Mouse (Mus musculus): ENCODE data around the gene Cmtm4. TPM values are rescaled to one million over a fixed set of nuclear protein-coding genes. Genes with fewer than 3 reads are reported as not detected.
A peak's percentile ranks its signal among the peaks of the same experiment; 100 is the strongest.

Gene Cmtm4
- polyA plus RNA-seq, 1 experiment from 2014 or later: 4.6 TPM

GRCm38 (mm10) chr8:104339229-104339982 lies 56.2 kb downstream of the Cmtm4 start, which contains the start of gene Cmtm3:
Gene Cmtm3, plus strand, starts transcription at chr8:104339410.
- ATAC-seq (ENCODE audit: low FRiP score, low TSS enrichment): no peak
- Histone ChIP-seq H3K9ac (ENCODE audit: low read length) (peak within 1 kb of the TSS; percentile 78), H3K9me3 (ENCODE audit: control insufficient read depth, low read length) (no peaks in the 10 kb centered on the region), H3K27me3 (ENCODE audit: control insufficient read depth, insufficient read depth, low read length) (no peaks in the 10 kb centered on the region), H3K4me3 (ENCODE audit: low read depth, low read length) (peak within 1 kb of the TSS; percentile 63), H3K36me3 (ENCODE audit: control insufficient read depth, insufficient read depth, low read length) (0 out of 2 replicates have a peak, but pooled peaks cover 2% of the 10 kb centered on the region), H3K4me1 (replicated peaks; ENCODE audit: control insufficient read depth, insufficient read depth) (no peaks in the 10 kb centered on the region), H3K27ac (replicated peaks) (peak within 1 kb of the TSS; percentile 69), H3K4me2 (replicated peaks; ENCODE audit: low read depth) (peak within 1 kb of the TSS; percentile 78)
- TF ChIP-seq CTCF (IDR thresholded peaks at IDR 0.05; ENCODE audit: low read depth): no peak
- TF ChIP-seq EP300 (optimal IDR thresholded peaks at IDR 0.05): no peak
- 15% methylated on average over 17 of the region's 18 CpGs for WGBS
- peak; percentile 19 for DNase-seq (ENCODE audit: low spot score)

- 52% methylated on average over 3 of the region's 3 CpGs for WGBS
- DNase-seq (ENCODE audit: low spot score): peak; percentile 9
These were observed 57.7 kb downstream of the Cmtm4 start for GRCm38 (mm10) chr8:104337890-104338289.

GRCm38 (mm10) chr8:104336806-104337205 lies 58.8 kb downstream of the Cmtm4 start:
- 92% methylated on average over 1 of the region's 1 CpGs for WGBS
- TF ChIP-seq EP300 (optimal IDR thresholded peaks at IDR 0.05) (no peak), CTCF (IDR thresholded peaks at IDR 0.05; ENCODE audit: low read depth) (no peak)
- peak; percentile 5 for DNase-seq (ENCODE audit: low spot score)

More at GRCm38 (mm10) chr8:104337890-104338289, 57.7 kb downstream of the Cmtm4 start:
- Histone ChIP-seq H3K4me2 (replicated peaks; ENCODE audit: low read depth) (no peak overlapping the region), H3K27me3 (ENCODE audit: control insufficient read depth, insufficient read depth, low read length) (no peaks in the 10 kb centered on the region), H3K9me3 (ENCODE audit: control insufficient read depth, low read length) (no peaks in the 10 kb centered on the region), H3K36me3 (ENCODE audit: control insufficient read depth, insufficient read depth, low read length) (no peaks in the 10 kb centered on the region), H3K4me3 (ENCODE audit: low read depth, low read length) (no peak overlapping the region), H3K9ac (ENCODE audit: low read length) (no peak overlapping the region), H3K27ac (replicated peaks) (no peak overlapping the region), H3K4me1 (replicated peaks; ENCODE audit: control insufficient read depth, insufficient read depth) (no peaks in the 10 kb centered on the region)
- TF ChIP-seq CTCF (IDR thresholded peaks at IDR 0.05; ENCODE audit: low read depth): peak; percentile 31
- TF ChIP-seq EP300 (optimal IDR thresholded peaks at IDR 0.05): no peak
- no peak for ATAC-seq (ENCODE audit: low FRiP score, low TSS enrichment)

DNA sequence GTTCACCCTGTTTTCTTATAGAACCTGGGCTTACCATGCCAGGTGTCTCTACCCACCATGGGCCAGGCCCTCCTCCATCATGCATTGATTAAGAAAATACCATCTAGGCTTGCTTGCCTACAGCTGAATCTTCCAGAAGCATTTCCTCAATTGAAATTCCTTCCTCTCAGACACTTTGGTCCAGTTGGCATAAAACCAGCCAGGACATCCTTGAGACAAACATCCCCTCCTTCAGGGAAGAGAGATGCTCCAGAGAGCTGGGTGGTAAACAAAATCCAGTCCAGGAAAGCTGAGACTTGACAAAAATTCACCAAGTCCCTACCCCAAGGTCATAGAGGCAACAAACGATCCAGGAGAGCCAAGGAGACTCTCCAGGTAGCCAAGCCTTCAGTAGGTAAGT lies 61.4 kb downstream of the Cmtm4 start:
- Histone ChIP-seq H3K4me1 (replicated peaks; ENCODE audit: control insufficient read depth, insufficient read depth) (no peaks in the 10 kb centered on the region), H3K4me3 (ENCODE audit: low read depth, low read length) (no peak overlapping the region), H3K4me2 (replicated peaks; ENCODE audit: low read depth) (no peak overlapping the region), H3K36me3 (ENCODE audit: control insufficient read depth, insufficient read depth, low read length) (no peaks in the 10 kb centered on the region), H3K9me3 (ENCODE audit: control insufficient read depth, low read length) (no peaks in the 10 kb centered on the region), H3K27ac (replicated peaks) (no peak overlapping the region; the same call in 1 of the 2 replicates), H3K27me3 (ENCODE audit: control insufficient read depth, insufficient read depth, low read length) (no peaks in the 10 kb centered on the region), H3K9ac (ENCODE audit: low read length) (no peak overlapping the region)
- 67% methylated on average over 1 of the region's 1 CpGs for WGBS
- ATAC-seq (ENCODE audit: low FRiP score, low TSS enrichment): no peak
- peak; percentile 4 for DNase-seq (ENCODE audit: low spot score)
- TF ChIP-seq CTCF (IDR thresholded peaks at IDR 0.05; ENCODE audit: low read depth) (no peak), EP300 (optimal IDR thresholded peaks at IDR 0.05) (no peak)

More at GRCm38 (mm10) chr8:104336806-104337205, 58.8 kb downstream of the Cmtm4 start:
- Histone ChIP-seq H3K9ac (ENCODE audit: low read length) (no peak overlapping the region), H3K4me2 (replicated peaks; ENCODE audit: low read depth) (no peak overlapping the region), H3K4me1 (replicated peaks; ENCODE audit: control insufficient read depth, insufficient read depth) (no peaks in the 10 kb centered on the region), H3K4me3 (ENCODE audit: low read depth, low read length) (no peak overlapping the region), H3K27me3 (ENCODE audit: control insufficient read depth, insufficient read depth, low read length) (no peaks in the 10 kb centered on the region), H3K27ac (replicated peaks) (no peak overlapping the region), H3K9me3 (ENCODE audit: control insufficient read depth, low read length) (no peaks in the 10 kb centered on the region), H3K36me3 (ENCODE audit: control insufficient read depth, insufficient read depth, low read length) (no peaks in the 10 kb centered on the region)
- no peak for ATAC-seq (ENCODE audit: low FRiP score, low TSS enrichment)

DNA sequence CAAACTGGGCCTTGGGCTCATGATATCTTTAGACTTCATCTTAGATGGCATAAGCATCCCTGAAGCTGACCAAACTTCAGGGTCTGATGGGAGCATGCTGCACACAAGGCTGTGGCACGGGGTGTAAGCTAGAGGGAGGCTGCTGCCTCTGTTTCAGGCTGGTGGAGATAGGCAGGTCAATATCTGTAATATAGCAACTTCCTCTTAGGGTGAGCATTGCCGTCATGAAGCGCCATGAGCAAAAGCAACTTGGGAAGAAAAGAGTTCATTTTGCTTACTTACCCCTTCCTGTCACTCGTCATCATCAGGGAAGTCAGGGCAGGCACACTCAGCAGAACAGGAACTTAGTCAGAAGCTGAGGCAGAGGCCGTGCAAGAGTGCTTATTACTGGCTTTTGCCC lies 61.8 kb downstream of the Cmtm4 start:
- Histone ChIP-seq H3K9me3 (ENCODE audit: control insufficient read depth, low read length) (no peaks in the 10 kb centered on the region), H3K36me3 (ENCODE audit: control insufficient read depth, insufficient read depth, low read length) (no peaks in the 10 kb centered on the region), H3K27me3 (ENCODE audit: control insufficient read depth, insufficient read depth, low read length) (no peaks in the 10 kb centered on the region), H3K9ac (ENCODE audit: low read length) (no peak overlapping the region), H3K4me2 (replicated peaks; ENCODE audit: low read depth) (no peak overlapping the region), H3K27ac (replicated peaks) (no peak overlapping the region; the same call in 1 of the 2 replicates), H3K4me1 (replicated peaks; ENCODE audit: control insufficient read depth, insufficient read depth) (no peaks in the 10 kb centered on the region), H3K4me3 (ENCODE audit: low read depth, low read length) (no peak overlapping the region)
- ATAC-seq (ENCODE audit: low FRiP score, low TSS enrichment) (no peak), DNase-seq (ENCODE audit: low spot score) (peak; percentile 6)
- 52% methylated on average over 5 of the region's 5 CpGs for WGBS
- TF ChIP-seq EP300 (optimal IDR thresholded peaks at IDR 0.05) (no peak), CTCF (IDR thresholded peaks at IDR 0.05; ENCODE audit: low read depth) (no peak)

All from stomach, postnatal 0 days (tissue).